Mouse (Mus musculus) cerebellum, adult 2 months (tissue): Measurements from ENCODE around the gene Klf9.

Experiments
- CTCF ChIP-seq: fragments of 200-500 bp; IDR thresholded peaks from 2 replicates; pipeline ENCODE4 v1.5.1; 2011; ENCODE audit warnings: low read depth, mild to moderate bottlenecking, control low read depth, low read length, moderate library complexity, borderline replicate concordance; ENCODE audit not compliant: insufficient read depth
- POLR2A ChIP-seq: fragments of 200-500 bp; IDR thresholded peaks from 2 replicates; pipeline ENCODE4 v1.6.1; 2011; ENCODE audit warnings: low read length, control low read depth, borderline replicate concordance; ENCODE audit not compliant: insufficient read depth

DNA sequence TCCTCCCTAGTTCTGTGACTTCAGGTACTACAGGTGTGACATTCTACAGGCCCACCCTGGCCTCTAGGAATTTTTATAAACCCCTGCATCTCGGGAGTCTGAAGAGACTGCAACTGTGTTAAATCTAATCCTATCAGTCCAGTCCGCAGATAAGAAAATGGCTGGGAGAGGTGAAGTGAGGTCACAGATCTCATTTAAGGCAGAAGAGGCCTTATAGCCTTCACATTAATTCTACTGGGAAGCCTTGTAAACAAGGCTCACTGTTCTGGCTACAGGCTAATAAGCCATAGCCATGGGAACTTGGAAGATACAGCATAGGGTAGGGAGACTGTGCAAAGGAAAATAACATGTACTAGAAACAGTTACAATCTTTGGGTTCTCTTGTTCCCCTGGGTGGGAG, 3.7 kb upstream of the Klf9 start:
- no peak for TF ChIP-seq CTCF
- no peak for TF ChIP-seq POLR2A
